Mouse (Mus musculus): ENCODE data around the gene Pou3f1.
"Not testable (repeated sequence)": the region's sequence is repeated elsewhere in the genome, so short reads cannot be mapped to it uniquely, and the experiment has no call there.

Gene Pou3f1

GRCm38 (mm10) chr4:124685897-124686402, 29.3 kb downstream of the Pou3f1 start:
- DNase-seq (ENCODE audit: low read depth, low spot score): no peak

DNA sequence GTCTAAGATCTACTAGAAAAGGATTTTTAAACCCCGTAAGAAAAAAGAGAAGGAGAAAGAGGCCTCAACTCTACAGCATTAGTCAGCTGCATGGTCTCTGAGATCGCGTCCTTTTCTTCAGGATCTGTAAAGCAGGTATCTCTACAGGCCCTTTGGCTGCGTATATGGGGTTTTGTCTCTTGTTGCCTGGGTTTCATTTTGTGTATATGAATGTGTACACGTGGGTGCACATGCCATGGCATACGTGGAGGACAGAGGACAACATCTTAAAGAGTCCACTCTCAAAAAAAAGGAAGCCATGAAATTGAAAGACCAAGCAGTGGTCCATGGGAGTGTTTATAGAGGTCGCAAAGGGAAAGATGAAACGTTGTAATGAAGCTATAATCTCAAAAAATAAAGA, 34.8 kb downstream of the Pou3f1 start:
- DNase-seq (ENCODE audit: low read depth, low spot score): no peak

DNA sequence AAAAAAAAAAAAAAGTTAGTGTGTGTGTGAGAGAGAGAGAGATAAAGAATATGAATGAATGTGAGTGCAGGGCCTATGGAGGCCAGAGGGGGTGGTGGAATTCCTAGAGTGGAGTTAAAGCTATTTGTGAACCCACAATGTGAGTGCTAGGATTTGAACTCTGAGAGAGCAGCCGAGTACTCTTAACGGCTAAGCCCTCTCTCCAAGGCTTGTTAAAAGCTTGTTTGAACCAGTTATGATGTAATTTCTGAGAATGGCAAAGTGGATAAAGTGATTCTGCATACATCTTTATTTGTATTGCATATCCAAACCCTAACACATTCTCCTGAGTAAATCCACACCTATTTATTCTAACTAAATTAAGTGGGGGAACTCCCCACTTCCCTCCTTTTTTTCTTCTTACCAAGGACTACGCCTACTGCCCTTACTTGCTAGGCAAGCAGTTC, 35.8 kb downstream of the Pou3f1 start:
- DNase-seq (ENCODE audit: low read depth, low spot score): no peak

GRCm38 (mm10) chr4:124693135-124693894, 36.7 kb downstream of the Pou3f1 start, which contains the start of gene Utp11:
TSS of gene Utp11 (minus strand) at chr4:124693600.
- DNase-seq (ENCODE audit: low read depth, low spot score): peak; percentile 92

- no peak for DNase-seq (ENCODE audit: low read depth, low spot score)
Observed at GRCm38 (mm10) chr4:124694572-124694971, 38.0 kb downstream of the Pou3f1 start.

GRCm38 (mm10) chr4:124695786-124696516, 39.3 kb downstream of the Pou3f1 start:
- DNase-seq (ENCODE audit: low read depth, low spot score): peak; percentile 48

- no peak for DNase-seq (ENCODE audit: low read depth, low spot score)
Observed at GRCm38 (mm10) chr4:124699791-124700190, 43.2 kb downstream of the Pou3f1 start.

GRCm38 (mm10) chr4:124700248-124700971, 43.8 kb downstream of the Pou3f1 start, which contains the start of gene Fhl3:
TSS of gene Fhl3 (plus strand) at chr4:124700701.
- DNase-seq (ENCODE audit: low read depth, low spot score): peak; percentile 80

GRCm38 (mm10) chr4:124701052-124701845, 44.6 kb downstream of the Pou3f1 start:
- DNase-seq (ENCODE audit: low read depth, low spot score): peak; percentile 58

- DNase-seq (ENCODE audit: low read depth, low spot score): no peak
Observed at GRCm38 (mm10) chr4:124701916-124702315, 45.3 kb downstream of the Pou3f1 start.

GRCm38 (mm10) chr4:124703406-124703805, 46.8 kb downstream of the Pou3f1 start:
- peak; percentile 42 for DNase-seq (ENCODE audit: low read depth, low spot score)

- DNase-seq (ENCODE audit: low read depth, low spot score): peak; percentile 78
Observed at GRCm38 (mm10) chr4:124703881-124704796, 47.5 kb downstream of the Pou3f1 start.

GRCm38 (mm10) chr4:124704797-124705474, 48.3 kb downstream of the Pou3f1 start:
- DNase-seq (ENCODE audit: low read depth, low spot score): peak; percentile 25

DNA sequence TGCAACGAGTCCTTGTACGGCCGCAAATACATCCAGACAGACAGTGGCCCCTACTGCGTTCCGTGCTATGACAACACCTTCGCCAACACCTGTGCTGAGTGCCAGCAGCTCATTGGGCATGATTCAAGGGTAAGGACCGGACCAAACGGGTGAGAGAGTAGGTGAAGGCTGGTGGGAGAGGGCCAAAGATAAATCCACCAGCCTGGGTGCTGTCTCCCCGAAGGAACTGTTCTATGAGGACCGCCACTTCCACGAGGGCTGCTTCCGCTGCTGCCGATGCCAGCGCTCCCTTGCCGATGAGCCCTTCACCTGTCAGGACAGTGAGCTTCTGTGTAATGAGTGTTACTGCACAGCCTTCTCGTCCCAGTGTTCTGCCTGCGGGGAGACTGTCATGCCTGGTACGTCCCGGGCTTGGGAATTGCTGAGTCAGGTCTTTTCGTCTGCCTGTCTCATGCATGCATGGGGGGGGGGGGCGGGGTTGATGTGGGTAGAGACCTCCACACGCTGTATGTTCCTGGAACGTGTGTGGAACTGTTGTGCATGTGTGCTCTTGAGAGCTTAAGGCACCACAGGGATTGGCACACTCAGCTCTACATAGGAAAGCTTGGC, 49.2 kb downstream of the Pou3f1 start:
- DNase-seq (ENCODE audit: low read depth, low spot score): no peak

DNA sequence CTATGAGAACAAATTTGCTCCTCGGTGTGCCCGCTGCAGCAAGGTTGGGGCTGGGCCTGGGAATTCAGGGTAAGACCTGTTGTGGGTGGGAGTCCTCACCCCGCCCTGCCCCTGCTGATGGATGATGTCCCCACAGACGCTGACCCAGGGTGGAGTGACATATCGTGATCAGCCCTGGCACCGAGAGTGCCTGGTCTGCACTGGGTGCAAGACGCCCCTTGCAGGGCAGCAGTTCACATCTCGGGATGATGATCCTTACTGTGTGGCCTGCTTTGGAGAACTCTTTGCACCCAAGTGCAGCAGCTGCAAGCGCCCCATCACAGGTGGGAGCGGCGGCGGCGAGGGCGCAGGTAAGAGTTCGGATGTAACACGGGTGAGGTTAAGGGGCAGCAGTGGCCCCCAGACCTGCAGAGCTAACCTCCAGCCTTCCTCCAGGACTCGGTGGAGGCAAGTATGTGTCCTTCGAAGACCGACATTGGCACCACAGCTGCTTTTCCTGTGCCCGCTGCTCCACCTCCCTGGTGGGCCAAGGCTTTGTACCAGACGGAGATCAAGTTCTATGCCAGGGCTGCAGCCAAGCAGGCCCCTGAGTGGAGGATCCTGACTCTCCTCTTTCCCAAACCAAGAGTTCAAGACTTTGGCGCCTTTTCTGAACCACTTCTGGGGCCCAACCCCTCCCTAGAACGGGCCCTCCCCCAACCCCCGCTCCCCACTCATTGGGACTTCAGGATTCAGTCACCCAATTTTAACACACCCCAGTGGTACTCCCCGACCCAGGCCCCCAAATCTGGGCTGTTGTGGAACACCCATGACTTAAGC, 51.0 kb downstream of the Pou3f1 start:
- not testable (repeated sequence) for DNase-seq (ENCODE audit: low read depth, low spot score)

DNA sequence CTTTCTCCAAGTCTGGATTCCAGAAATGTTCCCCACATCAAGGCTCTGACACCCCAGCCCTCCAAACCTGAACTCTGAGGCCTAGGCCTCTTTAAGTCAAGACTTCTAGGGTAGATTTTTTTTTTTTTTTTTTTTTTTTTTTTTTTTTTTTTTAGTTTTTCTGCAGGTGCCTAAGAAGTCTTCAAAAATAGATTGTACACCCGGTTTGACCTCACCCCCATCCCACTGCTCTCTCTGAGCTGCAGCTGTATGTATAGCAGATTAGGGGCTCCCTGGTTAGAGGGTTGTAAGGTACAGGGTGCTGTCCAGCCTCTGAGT, 51.6 kb downstream of the Pou3f1 start:
- DNase-seq (ENCODE audit: low read depth, low spot score): not testable (repeated sequence)

- DNase-seq (ENCODE audit: low read depth, low spot score): peak; percentile 78
Observed at GRCm38 (mm10) chr4:124708518-124709477, 52.2 kb downstream of the Pou3f1 start.
